Mouse (Mus musculus) activated CD4-positive, CD25-positive, alpha-beta regulatory T cell, adult 4 months (primary cell): ENCODE measurements around the gene Lig3. TPM values are rescaled to one million over a fixed set of nuclear protein-coding genes. Genes with fewer than 3 reads are reported as not detected.

ENCODE experiments used
- ATAC-seq: one replicate; pipeline ENCODE4 v1.8.0; 2017
- polyA plus RNA-seq, 2 experiments: library from polyadenylated mRNA; unstranded; fragments of 100-300 nt; shearing (Covaris generic); gene quantifications; one replicate each; pipeline ENCODE4 v1.2.1; 2017

The Lig3 gene
- 10 to 100 TPM; 15.5 to 18.6 TPM for polyA plus RNA-seq

DNA sequence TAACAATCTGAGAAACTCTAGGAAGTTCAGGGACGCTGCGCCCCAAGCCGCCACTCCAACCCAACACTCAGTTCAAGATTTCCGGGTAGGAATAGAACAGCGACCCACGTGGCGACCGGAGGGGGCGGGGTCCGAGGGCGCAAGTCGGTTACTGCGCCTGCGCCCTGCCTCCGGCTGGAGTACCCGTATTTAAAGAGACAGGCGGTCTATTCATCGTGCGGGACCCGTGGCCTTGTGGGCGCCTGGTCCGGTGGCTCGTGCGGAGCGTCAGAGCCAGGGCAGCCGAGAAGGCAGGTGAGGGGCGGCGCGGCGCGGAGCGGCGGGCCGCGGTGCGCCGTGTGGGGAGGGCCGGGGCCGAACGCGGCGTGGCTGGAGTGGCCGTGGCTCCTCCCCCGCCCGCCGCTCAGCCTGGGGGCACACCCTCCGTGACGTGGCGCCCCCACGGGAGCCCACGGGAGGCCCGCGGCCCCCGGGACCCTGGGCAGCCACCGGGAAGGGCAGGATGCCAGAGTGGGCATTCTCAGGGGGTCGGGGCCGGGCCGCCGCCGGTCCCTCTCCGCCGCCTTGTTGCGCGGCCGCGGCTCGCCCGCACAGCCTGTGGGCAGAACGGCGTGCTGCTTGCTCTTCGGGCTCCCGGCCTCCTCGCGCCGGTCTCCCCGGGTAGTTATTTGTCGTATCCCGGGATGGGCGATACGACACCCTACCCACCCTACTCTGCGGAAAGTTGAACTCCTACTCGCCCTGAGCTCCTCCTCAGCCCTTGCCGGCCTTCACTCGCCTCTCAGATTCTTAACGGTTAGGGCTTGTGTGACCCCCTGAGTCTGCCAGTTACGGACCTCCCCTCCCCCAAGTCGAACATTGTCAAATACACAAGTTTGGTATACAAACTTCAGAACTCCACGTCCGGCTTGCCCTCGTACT, at the start of gene Lig3:
Lig3 (plus strand) TSS at position 126 of the 921 bp plus-strand sequence.
- peak; percentile 93 for ATAC-seq

DNA sequence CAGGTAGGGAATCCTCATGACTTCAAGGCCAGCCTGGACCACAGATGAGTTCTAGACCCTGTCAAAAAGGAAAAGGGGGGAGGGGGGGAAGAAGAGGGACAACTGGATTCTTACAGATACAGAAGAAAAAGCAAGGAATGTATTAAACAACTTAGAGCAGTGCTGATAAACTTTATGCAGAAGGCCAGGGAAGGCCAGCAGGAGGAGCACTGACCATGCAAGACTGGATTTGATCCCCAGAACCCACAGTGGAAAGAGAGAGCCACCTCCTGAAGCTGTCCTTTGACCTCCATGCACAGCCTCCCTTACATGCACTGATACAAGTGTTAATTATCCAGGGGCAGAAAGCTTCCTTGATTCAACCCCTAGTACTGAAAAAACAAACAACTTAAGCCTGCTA, 46.7 kb upstream of the Lig3 start:
- ATAC-seq = no peak

GRCm38 (mm10) chr11:82739006-82739405, 41.9 kb upstream of the Lig3 start:
- ATAC-seq = no peak

DNA sequence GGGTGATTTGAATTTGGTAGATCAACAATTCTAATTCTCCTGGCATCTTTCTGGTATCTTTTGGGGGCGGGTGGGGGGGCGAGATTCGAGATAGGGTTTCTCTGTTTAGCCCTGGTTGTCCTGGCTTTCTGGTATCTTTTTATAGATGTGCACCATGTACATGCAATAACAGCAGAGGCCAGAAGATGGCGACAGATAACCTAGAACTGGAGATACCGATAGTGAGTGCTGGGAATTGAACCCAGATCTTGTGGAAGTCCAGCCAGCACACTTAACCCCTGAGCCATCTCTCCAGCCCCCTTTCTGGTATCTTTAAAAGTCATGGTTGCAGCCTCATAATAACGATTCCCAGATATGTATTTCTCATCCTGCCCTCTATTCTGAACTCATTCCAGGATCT, 34.8 kb upstream of the Lig3 start:
- peak; percentile 40 for ATAC-seq

GRCm38 (mm10) chr11:82746857-82747366, 34.0 kb upstream of the Lig3 start:
- ATAC-seq = peak; percentile 84

DNA sequence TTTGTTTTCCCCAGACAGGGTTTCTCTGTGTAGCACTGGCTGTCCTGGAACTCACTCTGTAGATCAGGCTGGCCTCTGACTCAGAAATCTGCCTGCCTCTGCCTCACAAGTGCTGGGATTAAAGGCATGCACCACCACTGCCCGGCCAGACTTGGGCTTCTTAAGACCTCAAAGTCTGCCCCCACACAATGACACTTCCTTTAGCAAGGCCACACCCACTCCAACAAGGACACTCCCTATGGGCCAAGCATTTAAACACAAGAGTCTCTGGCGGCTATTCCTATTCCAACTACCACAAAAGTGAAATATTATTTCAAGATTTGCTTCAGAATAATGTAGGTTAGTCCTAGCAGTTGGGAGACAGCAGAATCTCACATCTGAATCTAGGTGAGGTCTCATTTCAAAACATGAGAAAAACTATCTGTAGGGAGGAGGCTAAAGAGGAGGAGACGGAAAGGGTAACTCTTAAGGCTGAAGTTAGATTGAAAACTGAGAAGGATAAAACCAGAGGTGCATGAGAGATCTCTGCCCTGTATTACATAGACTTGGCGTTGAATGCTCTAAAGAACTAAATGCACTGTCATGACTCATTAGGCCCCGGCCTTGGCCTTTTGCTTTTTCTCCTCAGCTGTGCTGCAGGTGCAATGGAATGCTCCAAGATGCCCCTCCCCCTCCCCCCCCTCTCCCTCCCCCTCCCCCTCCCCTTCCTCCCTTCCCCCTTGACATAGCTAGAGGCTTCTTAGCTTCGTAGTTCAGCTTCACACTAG, 28.4 kb upstream of the Lig3 start:
- ATAC-seq = no peak

- no peak for ATAC-seq
Measured at GRCm38 (mm10) chr11:82755919-82756318, 25.0 kb upstream of the Lig3 start.

- no peak for ATAC-seq
Measured at GRCm38 (mm10) chr11:82762286-82762829, 18.6 kb upstream of the Lig3 start.

- ATAC-seq = no peak
Measured at GRCm38 (mm10) chr11:82763261-82763660, 17.6 kb upstream of the Lig3 start.

DNA sequence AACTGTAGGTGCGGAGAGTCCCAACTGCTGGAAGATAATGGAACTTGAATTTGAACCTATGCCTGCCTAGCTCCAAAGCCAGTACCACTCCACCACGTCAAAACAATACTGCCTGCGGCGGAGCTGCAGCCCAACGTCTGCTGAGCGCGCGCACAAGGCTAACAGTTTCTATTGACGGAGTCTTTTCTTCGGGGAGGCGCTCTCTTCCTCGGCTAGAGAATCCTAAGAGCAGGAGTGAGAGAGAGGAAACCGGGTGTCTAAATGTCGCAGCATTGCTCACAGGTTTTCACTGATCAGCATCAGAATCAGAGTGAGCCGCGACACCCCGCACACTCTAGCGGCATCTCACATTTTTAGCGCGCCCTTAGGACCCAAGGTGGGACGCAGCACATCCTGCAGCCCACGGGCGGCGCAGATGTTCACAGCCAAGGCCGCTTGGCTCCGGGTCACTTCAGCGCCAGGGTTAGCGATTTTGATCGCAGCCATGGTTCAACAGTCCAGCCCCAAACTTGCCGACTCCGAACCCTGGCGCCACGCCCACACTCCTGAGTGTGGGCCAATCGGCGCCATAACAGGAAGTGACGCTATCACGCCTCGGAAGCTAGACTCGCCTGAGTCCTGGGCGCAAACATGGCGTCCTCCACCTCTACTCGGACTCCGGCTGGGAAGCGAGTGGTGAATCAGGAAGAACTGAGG, 17.0 kb upstream of the Lig3 start, which contains the start of the genes Cct6b and Zfp830:
Cct6b (minus strand) TSS at position 580 of the 696 bp plus-strand sequence.
Zfp830 (plus strand) TSS at position 604 of the 696 bp plus-strand sequence.
- ATAC-seq = peak; percentile 98

- ATAC-seq = peak; percentile 25
Measured at GRCm38 (mm10) chr11:82764438-82764924, 16.4 kb upstream of the Lig3 start.

DNA sequence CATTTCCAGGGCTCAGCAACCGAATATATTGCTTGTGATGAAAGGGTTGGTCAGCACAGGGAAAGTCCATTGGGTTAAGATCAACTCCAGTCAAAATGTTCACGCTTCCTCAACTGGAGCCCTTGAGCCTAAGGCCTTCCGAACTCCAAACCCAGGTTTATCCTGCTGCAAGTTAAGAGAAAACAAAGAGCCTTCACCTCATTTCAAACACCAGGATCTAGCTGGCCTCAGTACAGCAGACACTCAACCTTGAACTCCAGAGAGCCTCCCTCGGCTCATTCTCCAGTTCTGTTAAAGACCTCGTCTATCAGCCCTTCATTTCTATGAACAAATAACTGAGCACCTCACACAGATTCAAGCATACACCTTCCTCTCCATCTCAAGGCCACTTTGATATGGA, 774 bp upstream of the Lig3 start:
- no peak for ATAC-seq

GRCm38 (mm10) chr11:82782197-82782596, 1.3 kb downstream of the Lig3 start:
- ATAC-seq = no peak

DNA sequence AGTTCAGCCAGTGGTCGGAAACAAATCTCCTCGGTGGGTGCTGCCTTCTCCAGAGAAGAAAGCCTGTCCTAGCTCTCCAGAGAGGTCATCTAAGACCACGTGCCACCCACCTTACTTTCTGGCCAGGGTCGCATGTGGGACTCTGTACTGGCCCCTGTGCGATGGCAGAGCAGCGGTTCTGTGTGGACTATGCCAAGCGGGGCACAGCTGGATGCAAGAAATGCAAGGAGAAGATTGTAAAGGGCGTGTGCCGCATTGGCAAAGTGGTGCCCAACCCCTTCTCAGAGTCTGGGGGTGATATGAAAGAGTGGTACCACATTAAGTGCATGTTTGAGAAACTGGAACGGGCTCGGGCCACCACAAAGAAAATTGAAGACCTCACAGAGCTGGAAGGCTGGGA, 2.5 kb downstream of the Lig3 start:
- ATAC-seq = no peak

- no peak for ATAC-seq
Measured at GRCm38 (mm10) chr11:82806656-82807055, 25.7 kb downstream of the Lig3 start.

DNA sequence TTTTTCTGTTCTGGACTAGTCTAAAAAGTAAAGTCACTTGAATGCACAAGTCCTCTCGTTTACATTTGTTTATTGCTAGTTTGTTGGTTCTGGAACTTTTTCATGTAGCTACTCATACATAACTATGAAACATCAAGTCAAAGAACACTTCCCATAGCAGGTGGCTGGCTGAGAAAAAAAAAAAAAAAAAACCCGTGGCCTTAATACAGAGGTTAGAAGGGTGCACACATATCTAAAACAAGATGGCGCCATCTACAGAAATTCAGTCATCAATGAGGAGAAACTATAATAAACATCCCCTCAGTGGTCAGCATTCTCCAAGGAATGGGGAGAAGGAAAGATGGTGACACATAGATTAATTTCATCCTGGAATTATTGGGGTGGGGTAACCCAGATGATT, 26.5 kb downstream of the Lig3 start:
- ATAC-seq = no peak

DNA sequence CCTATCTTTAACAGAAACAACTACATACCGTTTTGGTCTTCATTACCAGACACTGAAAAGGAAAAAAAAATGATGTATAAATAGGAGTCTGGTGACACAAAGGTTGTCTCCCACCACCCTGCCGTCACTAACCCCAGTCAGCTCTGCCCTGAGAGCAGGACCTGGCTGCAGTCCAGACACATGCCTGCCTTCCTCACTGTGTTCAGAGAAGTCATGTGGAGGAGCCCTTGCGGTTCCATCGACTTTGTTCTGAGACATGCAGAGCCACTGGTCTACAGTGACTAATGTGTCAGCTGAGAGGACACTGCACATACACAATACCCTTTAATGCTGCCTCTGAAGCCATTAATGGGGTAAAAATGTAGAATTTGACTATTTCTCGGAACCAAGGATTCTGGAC, 27.6 kb downstream of the Lig3 start:
- no peak for ATAC-seq

DNA sequence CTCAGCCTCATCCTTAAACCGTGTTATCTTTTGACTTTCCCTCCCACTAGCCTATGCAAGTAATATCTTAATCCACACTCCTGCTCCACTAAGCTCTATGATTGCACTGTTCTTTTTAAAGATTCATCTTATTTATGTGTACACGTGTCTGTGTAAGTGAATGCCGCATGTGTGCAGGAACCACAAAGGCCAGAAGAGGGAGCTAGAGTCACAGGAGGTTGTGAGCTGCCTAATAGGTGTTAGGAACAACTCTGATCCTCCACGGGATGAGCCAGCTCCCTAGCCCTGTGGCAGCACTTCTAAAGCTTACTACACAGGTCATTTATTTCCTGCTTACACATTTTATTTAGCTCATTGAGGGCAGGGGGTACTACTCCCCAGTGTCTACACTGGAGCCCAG, 38.4 kb downstream of the Lig3 start:
- no peak for ATAC-seq

DNA sequence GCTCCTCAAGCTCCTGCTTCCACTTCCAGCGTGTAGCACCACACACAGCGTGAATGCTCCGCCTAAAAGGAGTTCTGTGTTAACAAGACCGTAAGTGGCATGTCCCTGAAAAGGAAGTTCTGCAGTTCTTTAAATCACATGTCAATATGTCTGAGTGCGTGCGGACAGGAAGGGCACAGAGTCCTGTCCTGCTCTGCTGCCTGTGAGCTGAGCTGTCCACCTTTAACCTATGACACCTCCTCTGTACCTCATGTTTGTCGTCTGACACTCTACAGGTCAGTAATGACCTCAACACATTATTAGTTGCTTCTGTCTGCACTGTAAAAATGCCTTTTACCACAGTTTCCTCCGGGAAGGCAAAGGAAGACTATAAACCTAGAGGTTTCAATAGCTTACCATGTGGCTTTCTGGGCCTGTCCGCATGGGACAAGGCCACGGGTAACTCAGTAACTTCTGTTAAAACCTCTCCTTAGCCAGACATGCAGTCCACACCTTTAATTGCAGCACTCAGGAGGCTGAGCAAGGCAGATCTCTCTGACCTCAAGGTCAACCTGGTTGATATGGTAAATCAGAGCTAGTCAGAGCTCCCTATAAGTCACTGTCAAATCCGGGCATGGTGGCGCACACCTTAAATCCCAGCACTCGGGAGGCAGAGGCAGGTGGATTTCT, 40.0 kb downstream of the Lig3 start:
- no peak for ATAC-seq

DNA sequence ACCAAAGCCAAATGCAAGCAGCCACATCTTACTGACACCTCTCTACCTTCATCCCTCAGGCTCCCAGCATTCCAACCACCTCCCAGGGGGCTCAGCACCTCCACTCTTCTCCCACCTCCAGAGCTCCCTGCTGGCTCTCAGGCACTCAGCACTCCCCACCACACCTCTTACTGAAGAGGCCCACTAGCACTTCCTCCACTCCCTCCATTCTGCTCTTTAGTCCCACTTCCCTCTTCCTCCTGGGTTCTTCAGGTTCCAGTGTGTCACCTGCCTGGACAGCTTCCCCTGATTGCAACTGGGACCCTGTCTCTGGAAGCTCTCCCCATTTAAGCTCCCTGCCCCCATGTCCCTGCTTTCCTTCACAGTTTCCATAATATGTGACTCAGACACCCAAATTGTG, 45.9 kb downstream of the Lig3 start:
- ATAC-seq = no peak
